Mouse (Mus musculus) lung, embryonic 14.5 days (tissue): Measurements from ENCODE around the gene Btbd16. TPM values are rescaled to one million over a fixed set of nuclear protein-coding genes. Genes with fewer than 3 reads are reported as not detected.

Source experiments
- ATAC-seq: fragments of 200-750 bp; cut with Nextera tagmentation; 2 replicates; pipeline ENCODE4 v1.8.0; 2017; ENCODE audit warnings: mild to moderate bottlenecking, moderate TSS enrichment, moderate library complexity; ENCODE audit not compliant: insufficient read depth
- DNase-seq: peaks from one replicate; pipeline ENCODE4 v3.0.0-alpha.2; 2015
- H3K27ac ChIP-seq: fragments of 300-500 bp; sonication (generic); 2 replicates; pipeline ENCODE4 v1.5.1; 2014; ENCODE audit warnings: low read depth, mild to moderate bottlenecking, moderate library complexity
- H3K27me3 ChIP-seq: fragments of 300-500 bp; sonication (generic); 2 replicates; pipeline ENCODE4 v1.6.1; 2014; ENCODE audit warnings: low read length, control low read depth; ENCODE audit not compliant: insufficient read depth
- H3K36me3 ChIP-seq: fragments of 300-500 bp; sonication (generic); 2 replicates; pipeline ENCODE4 v1.6.1; 2014; ENCODE audit warnings: control low read depth; ENCODE audit not compliant: insufficient read depth
- H3K4me1 ChIP-seq: fragments of 300-500 bp; sonication (generic); 2 replicates; pipeline ENCODE4 v1.6.1; 2014; ENCODE audit warnings: antibody characterized with exemption, control low read depth; ENCODE audit not compliant: insufficient read depth
- H3K4me2 ChIP-seq: fragments of 300-500 bp; sonication (generic); 2 replicates; pipeline ENCODE4 v1.6.1; 2014; ENCODE audit warnings: mild to moderate bottlenecking
- H3K4me3 ChIP-seq: fragments of 300-500 bp; sonication (generic); 2 replicates; pipeline ENCODE4 v1.5.1; 2014; ENCODE audit warnings: low read depth, low read length
- H3K9ac ChIP-seq: fragments of 300-500 bp; sonication (generic); 2 replicates; pipeline ENCODE4 v1.6.1; 2014
- H3K9me3 ChIP-seq: fragments of 300-500 bp; sonication (generic); 2 replicates; pipeline ENCODE4 v1.6.1; 2016; ENCODE audit warnings: low read depth, low read length, control low read depth
- CTCF ChIP-seq: IDR thresholded peaks from 2 replicates; pipeline ENCODE4 v1.5.1; 2016; ENCODE audit warnings: antibody characterized with exemption, low read depth
- WGBS: fragments of 180-500 bp; shearing (Covaris S2); extraction: QIAGEN DNeasy Blood & Tissue Kit; methylation state at CpG from one replicate; pipeline ENCODE4 v1.1.7; 2014; 5-methylcytosine and 5-hydroxymethylcytosine counted together
- polyA plus RNA-seq: library from polyadenylated mRNA; unstranded; fragments of >200 nt; fragmentation: Nextera tagmentation; extraction: Ambion mirVana; gene quantifications from 2 replicates; pipeline ENCODE4 v1.2.1, GENCODE M21; 2014

The Btbd16 gene
- polyA plus RNA-seq, 1 experiment from 2014 or later = not detected

GRCm38 (mm10) chr7:130818813-130819212 lies 44.9 kb downstream of the Btbd16 start:
- Histone ChIP-seq H3K4me1 (no peaks in the 10 kb centered on the region), H3K9ac (no peak overlapping the region), H3K4me2 (no peak overlapping the region), H3K27me3 (no peaks in the 10 kb centered on the region), H3K9me3 (no peaks in the 10 kb centered on the region), H3K4me3 (no peak overlapping the region), H3K27ac (no peak overlapping the region), H3K36me3 (no peaks in the 10 kb centered on the region)
- TF ChIP-seq CTCF = no peak
- no peak for ATAC-seq
- 66% methylated on average over 5 of the region's 5 CpGs for WGBS
- no peak for DNase-seq

- H3K27me3 ChIP-seq = no peaks in the 10 kb centered on the region
- no peak for DNase-seq
- WGBS = 53% methylated on average over 10 of the region's 10 CpGs
- H3K9me3 ChIP-seq = no peaks in the 10 kb centered on the region
- H3K27ac ChIP-seq = no peak overlapping the region
- no peak overlapping the region for H3K4me3 ChIP-seq
- no peak for TF ChIP-seq CTCF
- H3K4me2 ChIP-seq = no peak overlapping the region
- H3K36me3 ChIP-seq = no peaks in the 10 kb centered on the region
- no peak for ATAC-seq
- no peaks in the 10 kb centered on the region for H3K4me1 ChIP-seq
- H3K9ac ChIP-seq = no peak overlapping the region
Observed at GRCm38 (mm10) chr7:130819624-130820023, 45.8 kb downstream of the Btbd16 start.

GRCm38 (mm10) chr7:130823992-130824391 lies 50.1 kb downstream of the Btbd16 start:
- DNase-seq = no peak
- no peaks in the 10 kb centered on the region for H3K4me1 ChIP-seq
- H3K36me3 ChIP-seq = no peaks in the 10 kb centered on the region
- H3K4me2 ChIP-seq = no peak overlapping the region
- H3K27ac ChIP-seq = no peak overlapping the region
- H3K9ac ChIP-seq = no peak overlapping the region
- TF ChIP-seq CTCF = no peak
- no peaks in the 10 kb centered on the region for H3K27me3 ChIP-seq
- 18% methylated on average over 9 of the region's 9 CpGs for WGBS
- ATAC-seq = no peak
- no peak overlapping the region for H3K4me3 ChIP-seq
- H3K9me3 ChIP-seq = no peaks in the 10 kb centered on the region

GRCm38 (mm10) chr7:130826343-130826742 lies 52.5 kb downstream of the Btbd16 start:
- H3K27ac ChIP-seq = no peak overlapping the region
- ATAC-seq (no peak), DNase-seq (no peak)
- no peak overlapping the region for H3K9ac ChIP-seq
- H3K36me3 ChIP-seq = no peaks in the 10 kb centered on the region
- no peaks in the 10 kb centered on the region for H3K4me1 ChIP-seq
- H3K9me3 ChIP-seq = no peaks in the 10 kb centered on the region
- no peak for TF ChIP-seq CTCF
- no peak overlapping the region for H3K4me2 ChIP-seq
- H3K27me3 ChIP-seq = no peaks in the 10 kb centered on the region
- 64% methylated on average over 3 of the region's 3 CpGs for WGBS
- no peak overlapping the region for H3K4me3 ChIP-seq

GRCm38 (mm10) chr7:130827431-130827830 lies 53.6 kb downstream of the Btbd16 start:
- H3K4me1 ChIP-seq = no peaks in the 10 kb centered on the region
- no peaks in the 10 kb centered on the region for H3K36me3 ChIP-seq
- no peak overlapping the region for H3K4me2 ChIP-seq
- 32% methylated on average over 3 of the region's 3 CpGs for WGBS
- no peak overlapping the region for H3K27ac ChIP-seq
- H3K9ac ChIP-seq = no peak overlapping the region
- H3K9me3 ChIP-seq = no peaks in the 10 kb centered on the region
- no peaks in the 10 kb centered on the region for H3K27me3 ChIP-seq
- peak; percentile 79 for TF ChIP-seq CTCF
- DNase-seq (peak; percentile 84), ATAC-seq (no peak)
- no peak overlapping the region for H3K4me3 ChIP-seq

GRCm38 (mm10) chr7:130827844-130828403 lies 54.1 kb downstream of the Btbd16 start:
- Histone ChIP-seq H3K4me3 (no peak overlapping the region), H3K27ac (no peak overlapping the region), H3K36me3 (no peaks in the 10 kb centered on the region), H3K9ac (no peak overlapping the region), H3K27me3 (no peaks in the 10 kb centered on the region), H3K4me2 (no peak overlapping the region), H3K4me1 (no peaks in the 10 kb centered on the region), H3K9me3 (no peaks in the 10 kb centered on the region)
- no peak for TF ChIP-seq CTCF
- no peak for ATAC-seq
- 74% methylated on average over 9 of the region's 9 CpGs for WGBS
- DNase-seq = no peak

GRCm38 (mm10) chr7:130828475-130828874 lies 54.6 kb downstream of the Btbd16 start:
- H3K4me1 ChIP-seq = peaks cover under 1% of the 10 kb centered on the region; the same call in 1 of the 2 replicates
- DNase-seq (no peak), ATAC-seq (no peak)
- TF ChIP-seq CTCF = no peak
- no peak overlapping the region for H3K27ac ChIP-seq
- H3K27me3 ChIP-seq = no peaks in the 10 kb centered on the region
- H3K9me3 ChIP-seq = no peaks in the 10 kb centered on the region
- H3K4me2 ChIP-seq = no peak overlapping the region
- no peak overlapping the region for H3K4me3 ChIP-seq
- no peak overlapping the region for H3K9ac ChIP-seq
- H3K36me3 ChIP-seq = no peaks in the 10 kb centered on the region
- 80% methylated on average over 10 of the region's 10 CpGs for WGBS
